Mouse (Mus musculus) liver, adult 10 weeks (tissue): ENCODE data around the gene Actr8. TPM values are rescaled to one million over a fixed set of nuclear protein-coding genes. Genes with fewer than 3 reads are reported as not detected.

Source experiments
- polyA plus RNA-seq: library from polyadenylated mRNA; stranded (reverse); fragments of 350-450 nt; fragmentation: Illumina TruSeq; extraction: RNeasy Lipid Tissue Mini Kit (QIAGEN cat#74804); gene quantifications from one replicate; pipeline ENCODE4 v1.2.3, GENCODE M21; 2014; ENCODE audit warnings: low read depth, low replicate concordance

Actr8 gene
- polyA plus RNA-seq: 17.1 TPM

DNA sequence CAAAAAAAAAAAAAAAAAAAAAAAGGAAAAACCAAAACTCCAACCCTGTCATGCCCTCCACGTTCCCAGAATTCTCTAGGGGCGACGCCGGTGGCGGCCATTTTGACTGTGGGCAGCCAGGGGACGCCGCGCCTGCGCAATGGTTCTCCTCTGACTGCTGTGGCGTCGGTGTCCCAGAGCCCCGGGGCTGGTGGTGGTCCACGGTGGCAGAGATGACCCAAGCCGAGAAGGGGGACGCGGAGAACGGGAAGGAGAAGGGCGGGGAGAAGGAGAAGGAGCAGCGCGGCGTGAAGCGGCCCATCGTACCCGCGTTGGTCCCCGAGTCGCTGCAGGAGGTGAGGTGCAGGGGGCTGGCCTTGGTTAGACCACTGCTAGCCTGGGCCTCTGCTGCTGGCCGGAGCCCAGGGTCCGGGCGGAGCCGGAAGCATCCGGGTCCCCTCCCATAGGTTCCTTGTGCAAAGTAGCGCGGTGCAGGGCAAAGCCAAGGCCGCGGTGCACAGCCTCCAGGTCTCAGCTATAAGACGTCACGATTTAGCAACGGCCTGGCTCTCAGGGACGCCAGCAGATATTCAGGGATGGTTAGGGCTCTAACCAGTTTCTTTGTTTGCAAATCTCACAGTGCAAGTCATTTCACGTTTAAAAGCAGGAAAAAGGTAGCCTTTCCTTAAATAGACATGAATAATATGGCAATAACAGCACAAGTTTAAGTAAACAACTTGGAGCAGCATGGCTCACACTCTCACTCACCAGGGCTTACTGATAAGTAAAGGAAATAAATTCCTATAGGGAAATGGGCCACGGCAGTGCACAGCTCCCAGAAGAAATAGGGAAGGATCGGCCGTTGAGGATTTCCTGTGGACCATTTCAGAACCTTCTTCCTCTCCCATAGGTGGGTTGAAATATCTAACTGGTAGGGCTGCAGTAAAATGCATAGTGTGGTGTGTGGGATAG lies at the start of gene Actr8:
TSS of gene Actr8 (plus strand) at position 84 of the 951 bp plus-strand sequence.

DNA sequence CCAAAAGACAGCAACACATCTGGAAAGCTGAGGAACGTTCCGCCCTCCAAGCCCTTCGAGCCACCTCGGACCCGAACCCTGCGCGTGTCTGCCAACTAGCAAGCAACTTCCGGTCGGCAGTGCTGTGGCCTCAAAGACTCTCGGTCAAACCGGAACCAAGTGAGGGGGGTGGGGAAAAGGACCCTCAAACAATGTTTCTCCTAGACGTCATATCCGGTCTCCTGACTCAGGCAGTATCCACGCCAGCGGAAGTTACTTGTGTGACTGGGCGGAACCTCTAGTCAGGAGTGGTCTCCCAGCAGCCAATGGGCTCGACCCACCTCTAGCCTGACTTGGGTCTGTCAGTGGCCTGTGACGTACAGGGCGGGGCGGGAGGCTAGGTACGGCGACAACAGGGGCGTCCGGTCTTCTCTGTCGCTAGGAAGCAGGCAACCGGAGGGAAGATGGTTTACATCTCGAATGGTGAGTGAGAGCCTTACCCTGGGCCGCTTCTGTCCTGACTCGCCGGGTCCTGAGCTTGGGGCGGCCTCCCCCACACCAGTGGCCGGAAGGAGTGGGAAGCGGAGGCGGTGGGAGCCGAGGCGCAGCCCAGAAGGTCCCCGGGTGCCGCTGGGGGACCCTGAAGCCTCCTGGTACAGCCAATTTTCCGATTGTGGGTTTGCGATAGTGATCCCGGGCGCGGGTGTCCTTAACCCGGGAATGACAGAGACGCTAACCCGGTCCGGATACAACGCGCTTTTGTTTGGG lies 9.9 kb upstream of the Actr8 start, which contains the start of gene Selenok:
TSS of gene Selenok (plus strand) at position 234 of the 747 bp plus-strand sequence.

DNA sequence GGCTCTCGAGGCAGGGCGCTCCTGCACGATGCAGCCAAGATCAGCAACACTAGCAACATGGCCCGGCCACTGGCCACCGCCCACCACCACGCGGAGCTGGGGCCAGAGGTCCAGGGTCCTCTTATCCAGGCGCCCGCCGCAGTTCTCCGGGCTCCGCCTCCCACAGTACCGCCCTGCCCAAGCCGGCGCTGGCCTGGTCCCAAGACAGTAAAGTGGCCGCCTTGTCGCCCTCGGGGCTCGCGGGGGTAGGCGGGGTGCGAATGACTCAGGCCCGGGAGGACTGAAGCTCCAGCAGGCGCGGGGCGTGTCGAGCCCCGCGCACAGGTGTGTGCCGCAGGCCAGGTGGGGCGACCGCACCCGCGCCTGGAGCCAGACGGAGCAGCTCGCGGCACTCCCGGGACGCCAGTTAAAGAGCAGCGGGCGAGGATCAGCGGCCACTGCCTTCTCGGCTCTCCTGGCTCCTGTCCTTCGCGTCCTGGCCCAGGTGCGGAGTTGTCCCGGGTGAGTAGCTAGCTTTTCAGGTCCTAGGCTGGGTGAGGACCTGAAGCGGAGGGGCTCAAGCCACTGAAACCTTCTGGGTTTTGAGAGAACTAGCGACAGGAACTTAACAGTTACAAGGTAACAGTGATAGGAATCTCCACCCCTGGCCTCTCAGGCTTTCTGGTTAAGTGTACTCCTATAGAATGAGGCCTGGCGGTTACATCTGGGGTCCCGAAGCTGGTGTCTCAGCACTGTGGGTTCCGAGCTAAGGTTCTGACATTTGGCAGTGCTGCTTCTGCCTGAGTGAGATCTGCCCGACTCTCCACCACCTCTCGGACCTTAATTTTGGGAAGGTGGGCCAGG lies 30.8 kb downstream of the Actr8 start, which contains the start of the genes Il17rb and Chdh:
TSS of gene Il17rb (minus strand) at position 164 of the 843 bp plus-strand sequence.
TSS of gene Chdh (plus strand) at position 291 of the 843 bp plus-strand sequence.

Other genes starting within 250 kb of the Actr8 start
- 113 TPM for gene Selenok, start 10.0 kb upstream of the Actr8 start, polyA plus RNA-seq
- 3.7 TPM for gene Il17rb, start 30.6 kb downstream of the Actr8 start, polyA plus RNA-seq
- 40.9 TPM for gene Chdh, start 30.7 kb downstream of the Actr8 start, polyA plus RNA-seq